Mouse (Mus musculus): ENCODE measurements around the gene Rasgef1b.

- TF ChIP-seq POLR2A (IDR thresholded peaks at IDR 0.05; ENCODE audit: extremely low read depth, insufficient read depth, low read length) (no peak), CTCF (IDR thresholded peaks at IDR 0.05; ENCODE audit: low read depth, low read length) (no peak)
Measured at GRCm38 (mm10) chr5:99487009-99487858, 241.6 kb downstream of the Rasgef1b start.

All from liver, adult 2 months (tissue).